Mouse (Mus musculus): Measurements from ENCODE around the gene Calm1. TPM values are rescaled to one million over a fixed set of nuclear protein-coding genes. Genes with fewer than 3 reads are reported as not detected.
"Not testable (repeated sequence)": the region's sequence is repeated elsewhere in the genome, so short reads cannot be mapped to it uniquely, and the experiment has no call there.

Calm1 gene
- polyA plus RNA-seq, 1 experiment from 2014 or later, result 1,690 TPM

- H3K36me3 ChIP-seq, result no peaks in the 10 kb centered on the region
- ATAC-seq (ENCODE audit: low FRiP score), result no peak
- 88% methylated on average over 13 of the region's 13 CpGs for WGBS
- H3K9ac ChIP-seq, result no peak overlapping the region
- H3K4me2 ChIP-seq (replicated peaks), result no peak overlapping the region
- H3K9me3 ChIP-seq (replicated peaks), result no peaks in the 10 kb centered on the region
- no peaks in the 10 kb centered on the region for H3K27me3 ChIP-seq
- no peak overlapping the region for H3K4me3 ChIP-seq
- H3K4me1 ChIP-seq, result peaks cover 6% of the 10 kb centered on the region; the same call in 1 of the 2 replicates
- H3K27ac ChIP-seq, result no peak overlapping the region
Measured at GRCm38 (mm10) chr12:100180802-100181201, 18.4 kb upstream of the Calm1 start.

GRCm38 (mm10) chr12:100182676-100183075 is 16.6 kb upstream of the Calm1 start:
- H3K27me3 ChIP-seq, result no peaks in the 10 kb centered on the region
- ATAC-seq (ENCODE audit: low FRiP score), result no peak
- H3K36me3 ChIP-seq, result no peaks in the 10 kb centered on the region
- no peak overlapping the region for H3K27ac ChIP-seq
- WGBS, result 89% methylated on average over 2 of the region's 2 CpGs
- peaks cover 13% of the 10 kb centered on the region for H3K4me1 ChIP-seq
- no peak overlapping the region for H3K4me2 ChIP-seq (replicated peaks)
- no peaks in the 10 kb centered on the region for H3K9me3 ChIP-seq (replicated peaks)
- H3K4me3 ChIP-seq, result no peak overlapping the region
- no peak overlapping the region for H3K9ac ChIP-seq

GRCm38 (mm10) chr12:100183970-100184369 is 15.3 kb upstream of the Calm1 start:
- Histone ChIP-seq H3K4me2 (replicated peaks) (no peak overlapping the region), H3K36me3 (no peaks in the 10 kb centered on the region), H3K27ac (no peak overlapping the region), H3K4me1 (peaks cover 16% of the 10 kb centered on the region), H3K4me3 (no peak overlapping the region), H3K9ac (no peak overlapping the region), H3K27me3 (no peaks in the 10 kb centered on the region), H3K9me3 (replicated peaks) (no peaks in the 10 kb centered on the region)
- ATAC-seq (ENCODE audit: low FRiP score), result no peak
- 68% methylated on average over 5 of the region's 5 CpGs for WGBS

- not testable (repeated sequence) for H3K27ac ChIP-seq; H3K9ac ChIP-seq; H3K4me3 ChIP-seq; H3K9me3 ChIP-seq (replicated peaks); H3K4me2 ChIP-seq (replicated peaks); ATAC-seq (ENCODE audit: low FRiP score); H3K36me3 ChIP-seq; H3K27me3 ChIP-seq
- H3K4me1 ChIP-seq, result peaks cover 12% of the 10 kb centered on the region
- WGBS, result 92% methylated on average over 2 of the region's 2 CpGs
Measured at GRCm38 (mm10) chr12:100184976-100185375, 14.3 kb upstream of the Calm1 start.

- no peak overlapping the region for H3K4me3 ChIP-seq
Measured at GRCm38 (mm10) chr12:100185897-100186296, 13.3 kb upstream of the Calm1 start.

GRCm38 (mm10) chr12:100186376-100186775 is 12.9 kb upstream of the Calm1 start:
- H3K9me3 ChIP-seq (replicated peaks), result no peaks in the 10 kb centered on the region
- peaks cover 12% of the 10 kb centered on the region for H3K4me1 ChIP-seq
- H3K4me2 ChIP-seq (replicated peaks), result peak overlapping the region; percentile 74
- no peak for ATAC-seq (ENCODE audit: low FRiP score)
- H3K36me3 ChIP-seq, result no peaks in the 10 kb centered on the region
- H3K27ac ChIP-seq, result peak overlapping the region; percentile 99
- 20% methylated on average over 6 of the region's 6 CpGs for WGBS
- H3K4me3 ChIP-seq, result peak overlapping the region; percentile 56
- no peaks in the 10 kb centered on the region for H3K27me3 ChIP-seq
- H3K9ac ChIP-seq, result peak overlapping the region; percentile 82

More at GRCm38 (mm10) chr12:100185897-100186296, 13.3 kb upstream of the Calm1 start:
- Histone ChIP-seq H3K27me3 (no peaks in the 10 kb centered on the region), H3K27ac (no peak overlapping the region), H3K9me3 (replicated peaks) (no peaks in the 10 kb centered on the region), H3K4me2 (replicated peaks) (no peak overlapping the region), H3K36me3 (no peaks in the 10 kb centered on the region), H3K9ac (no peak overlapping the region), H3K4me1 (peaks cover 12% of the 10 kb centered on the region)
- WGBS, result 81% methylated on average over 7 of the region's 7 CpGs
- no peak for ATAC-seq (ENCODE audit: low FRiP score)

- H3K4me2 ChIP-seq (replicated peaks), result peak overlapping the region; percentile 74
- H3K9ac ChIP-seq, result peak overlapping the region; percentile 82
- peak; percentile 99 for ATAC-seq (ENCODE audit: low FRiP score)
- H3K4me3 ChIP-seq, result peak overlapping the region; percentile 56
- no peaks in the 10 kb centered on the region for H3K9me3 ChIP-seq (replicated peaks)
- H3K36me3 ChIP-seq, result no peaks in the 10 kb centered on the region
- under 1% methylated on average over 52 of the region's 52 CpGs for WGBS
- no peaks in the 10 kb centered on the region for H3K27me3 ChIP-seq
- peaks cover 12% of the 10 kb centered on the region for H3K4me1 ChIP-seq
- H3K27ac ChIP-seq, result peak overlapping the region; percentile 99
Measured at GRCm38 (mm10) chr12:100187013-100187755, 12.1 kb upstream of the Calm1 start.

- no peak for ATAC-seq (ENCODE audit: low FRiP score)
- Histone ChIP-seq H3K4me1 (peaks cover 12% of the 10 kb centered on the region), H3K27ac (peak overlapping the region; percentile 99), H3K9ac (peak overlapping the region; percentile 73), H3K4me3 (peak overlapping the region; percentile 56), H3K9me3 (replicated peaks) (no peaks in the 10 kb centered on the region), H3K36me3 (no peaks in the 10 kb centered on the region), H3K4me2 (replicated peaks) (peak overlapping the region; percentile 74), H3K27me3 (no peaks in the 10 kb centered on the region)
- WGBS, result 2% methylated on average over 29 of the region's 29 CpGs
Measured at GRCm38 (mm10) chr12:100187756-100188430, 11.3 kb upstream of the Calm1 start.

- Histone ChIP-seq H3K9ac (no peak overlapping the region), H3K9me3 (replicated peaks) (no peaks in the 10 kb centered on the region), H3K4me2 (replicated peaks) (no peak overlapping the region), H3K27me3 (no peaks in the 10 kb centered on the region), H3K27ac (no peak overlapping the region), H3K36me3 (no peaks in the 10 kb centered on the region), H3K4me1 (peaks cover 10% of the 10 kb centered on the region), H3K4me3 (no peak overlapping the region)
- whole genome bisulfite sequencing, result 84% methylated on average over 6 of the region's 6 CpGs
- no peak for ATAC-seq (ENCODE audit: low FRiP score)
Measured at GRCm38 (mm10) chr12:100190802-100191201, 8.4 kb upstream of the Calm1 start.

GRCm38 (mm10) chr12:100194181-100194580 is 5.1 kb upstream of the Calm1 start:
- ATAC-seq (ENCODE audit: low FRiP score), result no peak
- no peak overlapping the region for H3K27ac ChIP-seq
- no peaks in the 10 kb centered on the region for H3K27me3 ChIP-seq
- H3K4me1 ChIP-seq, result peaks cover 3% of the 10 kb centered on the region; the same call in 1 of the 2 replicates
- no peak overlapping the region for H3K4me2 ChIP-seq (replicated peaks)
- no peaks in the 10 kb centered on the region for H3K36me3 ChIP-seq
- no peak overlapping the region for H3K9ac ChIP-seq
- 81% methylated on average over 1 of the region's 1 CpGs for WGBS
- H3K9me3 ChIP-seq (replicated peaks), result no peaks in the 10 kb centered on the region
- H3K4me3 ChIP-seq, result no peak overlapping the region

- no peak overlapping the region for H3K9ac ChIP-seq
- no peaks in the 10 kb centered on the region for H3K27me3 ChIP-seq
- no peaks in the 10 kb centered on the region for H3K36me3 ChIP-seq
- no peaks in the 10 kb centered on the region for H3K9me3 ChIP-seq (replicated peaks)
- H3K4me1 ChIP-seq, result peaks cover 7% of the 10 kb centered on the region
- ATAC-seq (ENCODE audit: low FRiP score), result no peak
- H3K27ac ChIP-seq, result no peak overlapping the region
- WGBS, result 75% methylated on average over 7 of the region's 7 CpGs
- no peak overlapping the region for H3K4me2 ChIP-seq (replicated peaks)
- H3K4me3 ChIP-seq, result no peak overlapping the region
Measured at GRCm38 (mm10) chr12:100196786-100197185, 2.4 kb upstream of the Calm1 start.

- Histone ChIP-seq H3K27me3 (no peaks in the 10 kb centered on the region), H3K4me1 (peaks cover 19% of the 10 kb centered on the region), H3K9me3 (replicated peaks) (no peaks in the 10 kb centered on the region), H3K4me2 (replicated peaks) (peak overlapping the region; percentile 91), H3K4me3 (peak overlapping the region; percentile 96), H3K9ac (peak overlapping the region; percentile 99), H3K27ac (peak overlapping the region; percentile 86), H3K36me3 (peaks cover 25% of the 10 kb centered on the region)
- ATAC-seq (ENCODE audit: low FRiP score), result peak; percentile 84
- WGBS, result under 1% methylated on average over 46 of the region's 86 CpGs
Measured at GRCm38 (mm10) chr12:100199891-100200644, 833 bp downstream of the Calm1 start.

All from hindbrain, embryonic 12.5 days (tissue).